Mouse (Mus musculus) thymus, adult 2 months (tissue): ENCODE measurements around the gene Tfap2d. TPM values are rescaled to one million over a fixed set of nuclear protein-coding genes. Genes with fewer than 3 reads are reported as not detected.

ENCODE experiments used
- DNase-seq: peaks from one replicate; pipeline ENCODE4 v3.0.0; 2021
- H3K27ac ChIP-seq: fragments of 200-500 bp; 2 replicates; pipeline ENCODE4 v1.5.1; 2012; ENCODE audit warnings: low read length, control low read depth; ENCODE audit not compliant: control insufficient read depth, insufficient read depth
- H3K27me3 ChIP-seq: fragments of 200-500 bp; 2 replicates; pipeline ENCODE4 v1.6.1; 2012; ENCODE audit warnings: mild to moderate bottlenecking, low read length, moderate library complexity, mixed read lengths; ENCODE audit not compliant: control insufficient read depth, insufficient read depth
- H3K36me3 ChIP-seq: fragments of 200-500 bp; 2 replicates; pipeline ENCODE4 v1.6.1; 2012; ENCODE audit warnings: mild to moderate bottlenecking, low read length, moderate library complexity; ENCODE audit not compliant: control insufficient read depth, insufficient read depth
- H3K4me1 ChIP-seq: fragments of 200-500 bp; replicated peaks from 2 replicates; pipeline ENCODE4 v1.6.1; 2012; ENCODE audit warnings: low read length; ENCODE audit not compliant: control insufficient read depth, insufficient read depth
- H3K4me3 ChIP-seq: fragments of 200-500 bp; 2 replicates; pipeline ENCODE4 v1.5.1; 2012; ENCODE audit warnings: mild to moderate bottlenecking, low read length, control low read depth, moderate library complexity; ENCODE audit not compliant: control insufficient read depth, insufficient read depth
- CTCF ChIP-seq: fragments of 200-500 bp; IDR thresholded peaks from 2 replicates; pipeline ENCODE4 v1.5.1; 2012; ENCODE audit warnings: mild to moderate bottlenecking, control low read depth, low read length, moderate library complexity, borderline replicate concordance; ENCODE audit not compliant: control insufficient read depth, poor library complexity, insufficient read depth; ENCODE audit errors: extremely low read depth
- POLR2A ChIP-seq: fragments of 200-500 bp; IDR thresholded peaks from 2 replicates; pipeline ENCODE4 v1.6.1; 2012; ENCODE audit warnings: mild to moderate bottlenecking, low read length, control low read depth, moderate library complexity; ENCODE audit not compliant: control insufficient read depth, poor library complexity, insufficient read depth; ENCODE audit errors: extremely low read depth
- WGBS: fragments of 180-500 bp; shearing (Covaris S2); methylation state at CpG from one replicate; pipeline ENCODE4 v1.1.7; 2018; 5-methylcytosine and 5-hydroxymethylcytosine counted together
- polyA plus RNA-seq: library from polyadenylated mRNA; depleted of rRNA; stranded (reverse); fragments of >200 nt; gene quantifications from 2 replicates; pipeline ENCODE4 v1.2.3, GENCODE M21; 2012; rRNA removed

Tfap2d gene
- not detected in 2 replicates for polyA plus RNA-seq

- DNase-seq, result no peak
- no peaks in the 10 kb centered on the region for H3K27me3 ChIP-seq
- WGBS, result 7% methylated on average over 6 of the region's 6 CpGs
Measured at GRCm38 (mm10) chr1:19102631-19103030, at the start of gene Tfap2d. TSS of gene Tfap2d (plus strand) at chr1:19103022.

GRCm38 (mm10) chr1:19056300-19056699, 46.5 kb upstream of the Tfap2d start:
- 21% methylated on average over 3 of the region's 3 CpGs for WGBS
- Histone ChIP-seq H3K36me3 (no peaks in the 10 kb centered on the region), H3K27ac (no peak overlapping the region), H3K4me1 (no peaks in the 10 kb centered on the region), H3K27me3 (no peaks in the 10 kb centered on the region), H3K4me3 (no peak overlapping the region)
- DNase-seq, result no peak
- TF ChIP-seq CTCF (no peak), POLR2A (no peak)

More at GRCm38 (mm10) chr1:19102631-19103030, at the start of gene Tfap2d:
- no peak within 1 kb of the TSS for H3K27ac ChIP-seq
- TF ChIP-seq POLR2A, result no peak
- no peak for TF ChIP-seq CTCF
- no peaks in the 10 kb centered on the region for H3K36me3 ChIP-seq
- no peak within 1 kb of the TSS for H3K4me3 ChIP-seq
- no peaks in the 10 kb centered on the region for H3K4me1 ChIP-seq

- Histone ChIP-seq H3K4me3 (no peak overlapping the region), H3K27ac (no peak overlapping the region), H3K36me3 (no peaks in the 10 kb centered on the region), H3K4me1 (no peaks in the 10 kb centered on the region), H3K27me3 (no peaks in the 10 kb centered on the region)
- 78% methylated on average over 6 of the region's 6 CpGs for WGBS
- DNase-seq, result no peak
- no peak for TF ChIP-seq CTCF
- TF ChIP-seq POLR2A, result no peak
Measured at GRCm38 (mm10) chr1:19056861-19057260, 46.0 kb upstream of the Tfap2d start.

- no peak overlapping the region for H3K4me3 ChIP-seq
- no peak overlapping the region for H3K27ac ChIP-seq
- no peaks in the 10 kb centered on the region for H3K36me3 ChIP-seq
- 7% methylated on average over 8 of the region's 8 CpGs for WGBS
- DNase-seq, result no peak
- H3K4me1 ChIP-seq, result no peaks in the 10 kb centered on the region
- H3K27me3 ChIP-seq, result no peaks in the 10 kb centered on the region
- TF ChIP-seq POLR2A, result no peak
- no peak for TF ChIP-seq CTCF
Measured at GRCm38 (mm10) chr1:19088078-19088477, 14.7 kb upstream of the Tfap2d start.

GRCm38 (mm10) chr1:19096921-19097320, 5.9 kb upstream of the Tfap2d start:
- TF ChIP-seq CTCF (no peak), POLR2A (no peak)
- no peak for DNase-seq
- Histone ChIP-seq H3K4me1 (no peaks in the 10 kb centered on the region), H3K27ac (no peak overlapping the region), H3K27me3 (no peaks in the 10 kb centered on the region), H3K4me3 (no peak overlapping the region), H3K36me3 (no peaks in the 10 kb centered on the region)
- 10% methylated on average over 18 of the region's 18 CpGs for WGBS

GRCm38 (mm10) chr1:19103316-19103715, 494 bp downstream of the Tfap2d start:
- Histone ChIP-seq H3K27me3 (no peaks in the 10 kb centered on the region), H3K27ac (no peak overlapping the region), H3K36me3 (no peaks in the 10 kb centered on the region), H3K4me3 (no peak overlapping the region), H3K4me1 (no peaks in the 10 kb centered on the region)
- 8% methylated on average over 21 of the region's 21 CpGs for WGBS
- TF ChIP-seq POLR2A, result no peak
- no peak for TF ChIP-seq CTCF
- no peak for DNase-seq

- WGBS, result 10% methylated on average over 10 of the region's 10 CpGs
- DNase-seq, result no peak
- no peaks in the 10 kb centered on the region for H3K36me3 ChIP-seq
- H3K4me1 ChIP-seq, result no peaks in the 10 kb centered on the region
- H3K4me3 ChIP-seq, result no peak overlapping the region
- no peaks in the 10 kb centered on the region for H3K27me3 ChIP-seq
- no peak overlapping the region for H3K27ac ChIP-seq
- TF ChIP-seq CTCF (no peak), POLR2A (no peak)
Measured at GRCm38 (mm10) chr1:19103776-19104142, 937 bp downstream of the Tfap2d start.
